Mouse (Mus musculus) cerebellum, postnatal 10 days (tissue): Measurements from ENCODE around the gene Dag1.

Experiments used
- DNase-seq, 2 experiments: peaks; one replicate each; pipeline ENCODE4 v3.0.0; 2021; ENCODE audit warnings: mixed read lengths in 2 of 2

Gene Dag1

DNA sequence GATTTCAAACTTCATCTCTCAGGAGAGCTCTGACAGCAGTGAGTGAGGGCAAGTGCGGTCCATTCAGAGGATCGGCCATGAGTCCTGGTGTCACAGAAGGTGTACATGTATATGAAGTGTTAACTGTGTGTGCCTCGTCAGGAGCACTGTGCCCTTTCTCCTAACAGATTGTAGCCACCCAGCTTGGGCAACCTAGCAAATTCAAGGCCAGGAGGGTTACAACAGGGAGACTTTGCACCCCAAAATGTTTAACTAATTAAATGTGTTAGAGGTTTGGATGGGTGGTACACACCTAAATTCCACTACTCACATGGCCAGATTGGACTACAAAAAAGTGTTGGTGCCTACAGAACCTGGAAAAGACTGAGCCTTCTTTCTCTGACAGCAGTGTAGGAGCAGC, 42.2 kb downstream of the Dag1 start:
- no peak for DNase-seq

DNA sequence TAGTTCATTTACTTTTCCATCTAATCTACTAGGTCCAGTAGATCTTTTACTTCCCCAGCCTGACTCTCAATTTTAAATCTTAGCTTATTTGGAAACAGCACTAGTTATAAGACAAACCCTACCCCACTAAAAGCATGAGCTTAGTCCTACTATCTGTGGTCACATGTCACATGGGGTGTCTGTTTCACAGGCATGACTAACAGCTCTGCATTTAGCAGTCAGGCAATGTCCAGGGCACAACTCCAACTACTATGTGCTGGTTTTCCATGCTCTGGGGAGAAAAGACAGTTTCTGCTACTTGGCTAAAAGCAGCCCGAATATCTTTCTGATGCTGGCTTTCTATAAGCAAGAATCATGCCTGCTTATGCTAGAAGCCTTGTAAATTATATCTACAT, 43.4 kb downstream of the Dag1 start:
- no peak for DNase-seq

DNA sequence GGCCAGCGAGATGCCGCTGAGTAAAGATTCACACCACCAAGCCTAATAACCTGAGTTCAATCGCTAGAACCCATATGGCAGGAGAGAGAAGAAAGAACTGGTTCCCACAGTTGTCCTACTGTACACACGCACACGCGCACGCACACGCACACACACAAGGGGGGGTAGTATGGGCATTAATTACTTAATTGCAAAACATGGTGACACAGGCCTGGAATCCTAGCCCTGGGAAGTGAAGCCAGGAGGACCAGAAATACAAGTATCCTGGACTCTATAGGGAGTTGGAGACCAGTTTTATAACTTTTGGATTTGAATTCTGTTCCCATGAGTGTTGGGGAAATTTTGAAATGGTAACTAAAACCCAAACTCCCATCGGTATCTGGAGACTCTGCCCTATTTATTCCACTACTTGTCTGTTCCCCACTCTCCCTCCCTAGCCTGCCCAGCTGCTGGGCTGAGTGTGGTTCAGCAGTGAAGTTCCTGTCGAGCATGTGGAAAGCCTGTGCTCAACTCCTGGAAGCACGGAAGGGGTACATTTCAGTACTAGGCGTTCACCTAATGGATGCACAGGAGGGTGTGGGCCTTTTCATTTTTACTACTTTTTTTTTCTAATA, 43.9 kb downstream of the Dag1 start:
- no peak for DNase-seq

DNA sequence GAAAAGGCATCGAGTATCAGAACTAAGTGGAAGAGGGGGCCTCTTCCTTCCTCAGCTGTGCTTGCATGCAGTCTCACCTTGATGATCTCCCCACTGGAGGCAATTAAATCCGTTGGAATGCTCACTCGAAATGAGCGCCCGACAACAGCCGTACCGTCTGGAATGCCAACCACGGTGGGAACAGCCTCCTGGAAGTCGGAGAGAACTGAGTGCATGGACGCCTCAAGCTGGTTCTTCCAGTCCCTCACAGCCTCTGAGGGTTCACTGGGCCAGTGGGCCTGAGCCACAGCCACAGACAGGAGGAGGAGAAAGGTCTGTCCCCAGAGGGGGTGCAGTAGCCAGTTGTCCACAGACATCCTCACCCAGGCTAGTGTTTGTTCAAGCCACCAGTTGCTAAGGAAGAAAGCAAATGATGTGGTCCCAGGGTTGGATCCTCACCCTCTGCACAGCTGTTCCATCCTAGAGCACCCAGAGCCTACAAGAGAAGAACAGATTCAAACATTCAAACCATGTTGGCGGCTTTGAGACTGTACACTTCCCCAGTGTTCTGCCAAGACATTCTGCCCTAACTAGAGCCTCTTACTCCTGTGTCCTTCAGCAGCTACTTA, 45.7 kb downstream of the Dag1 start:
- no peak for DNase-seq

DNA sequence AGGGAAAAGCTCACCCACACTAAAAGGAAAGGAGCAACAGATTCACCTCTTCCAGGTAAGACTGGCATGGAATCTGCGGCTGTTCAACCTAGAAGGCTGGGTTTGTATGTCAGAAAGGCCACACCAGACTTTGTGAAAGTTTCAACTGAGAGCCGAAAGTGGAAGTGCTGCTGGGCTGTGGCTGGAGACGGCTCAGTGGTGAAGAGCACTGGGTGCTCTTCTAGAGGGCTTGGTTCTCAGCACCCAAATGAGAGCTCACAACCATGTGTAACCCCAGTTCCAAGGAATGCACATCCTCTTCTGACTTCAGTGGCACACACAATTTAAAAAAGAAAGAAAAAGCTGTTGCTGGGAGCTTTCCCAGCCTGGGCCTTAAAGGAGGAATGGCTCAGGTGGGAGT, 46.4 kb downstream of the Dag1 start:
- DNase-seq = no peak

DNA sequence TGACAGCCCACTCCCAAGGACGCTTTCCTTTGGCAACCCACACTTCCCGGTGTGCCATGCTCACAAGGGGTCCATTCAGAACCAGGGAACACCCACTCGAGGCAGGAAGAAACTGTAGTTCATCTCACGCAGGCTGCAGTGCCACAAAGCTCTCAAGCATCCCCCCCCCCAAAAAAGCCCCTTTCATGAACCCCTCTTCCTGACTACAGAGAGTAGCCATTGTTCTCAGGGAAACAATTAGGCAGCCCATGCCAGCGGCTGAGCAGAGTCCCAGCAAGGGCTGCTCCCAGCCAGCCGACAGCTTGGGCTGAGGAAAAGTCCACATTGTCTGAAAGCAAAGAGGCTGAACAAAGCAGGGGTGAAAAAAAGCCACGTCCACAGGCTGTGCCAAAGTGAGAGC, 50.7 kb downstream of the Dag1 start:
- peak in 1 of 2 experiments; percentile 46 for DNase-seq

DNA sequence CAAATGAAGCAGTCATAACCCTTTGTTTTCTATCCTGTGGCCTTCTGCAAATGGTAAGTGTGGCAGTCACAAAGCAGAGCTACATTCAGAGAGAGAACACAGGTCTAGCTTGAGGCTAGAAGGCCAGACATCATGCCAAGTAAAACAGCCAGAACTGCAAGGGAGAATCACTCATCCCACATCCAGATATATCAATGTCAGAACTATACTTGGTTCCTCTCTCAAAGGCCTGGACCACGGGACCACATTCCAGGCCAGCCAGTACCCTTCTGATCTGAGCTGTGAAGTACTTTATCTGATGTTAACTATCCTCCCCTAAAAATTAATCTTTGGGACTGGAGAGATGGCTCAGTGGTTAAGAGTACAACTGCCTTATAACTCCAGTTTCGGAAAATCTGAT, 51.3 kb downstream of the Dag1 start:
- DNase-seq = no peak

DNA sequence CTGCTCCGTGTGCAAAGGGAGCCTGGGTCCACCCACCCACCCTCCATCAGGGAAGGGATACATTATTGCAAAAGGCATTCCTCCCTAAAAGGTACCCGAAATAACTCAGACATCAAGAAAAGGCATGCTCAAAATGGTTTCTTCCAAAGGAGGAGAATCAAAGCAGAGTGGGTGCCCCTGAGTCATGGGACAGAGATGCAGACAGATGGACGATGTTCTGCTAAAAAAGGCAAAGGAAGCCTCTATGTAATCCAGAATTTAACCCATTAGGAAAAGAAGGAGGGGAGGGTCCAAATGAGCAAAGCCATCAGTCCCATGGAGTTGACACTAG, 58.2 kb downstream of the Dag1 start:
- no peak for DNase-seq

DNA sequence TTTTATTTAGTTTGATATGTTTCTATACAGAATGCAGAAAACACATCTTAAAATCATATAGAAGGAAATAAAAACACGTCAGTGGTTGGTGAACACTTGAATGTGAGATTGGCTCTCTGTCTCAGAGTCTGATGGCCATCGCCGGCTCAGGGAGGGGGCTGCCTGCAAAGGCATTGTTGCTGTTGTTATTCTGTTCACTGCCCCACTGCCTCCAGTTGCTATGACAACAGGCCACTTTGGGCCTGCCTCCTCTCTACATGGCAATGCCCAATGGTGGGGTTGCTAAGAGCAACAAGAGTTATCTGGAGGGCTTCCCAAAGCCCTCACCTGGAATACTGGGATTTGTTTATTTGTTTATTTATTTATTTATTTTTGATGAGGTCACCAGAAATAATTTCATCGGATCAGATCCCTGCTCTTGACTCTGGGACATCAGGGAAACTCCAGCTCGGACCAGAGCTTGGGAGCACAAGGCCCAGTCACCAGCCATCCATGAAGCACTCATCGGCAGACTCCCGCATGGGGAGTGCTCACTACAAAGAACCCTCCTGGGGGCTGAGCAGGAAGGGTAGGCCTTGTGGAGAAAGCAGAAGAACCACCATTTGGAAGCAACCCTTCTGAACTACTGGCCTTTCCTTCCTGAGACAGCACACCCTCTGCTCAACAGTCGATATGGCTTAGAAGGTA, 58.7 kb downstream of the Dag1 start:
- peak in 1 of 2 experiments; percentile 47 for DNase-seq

DNA sequence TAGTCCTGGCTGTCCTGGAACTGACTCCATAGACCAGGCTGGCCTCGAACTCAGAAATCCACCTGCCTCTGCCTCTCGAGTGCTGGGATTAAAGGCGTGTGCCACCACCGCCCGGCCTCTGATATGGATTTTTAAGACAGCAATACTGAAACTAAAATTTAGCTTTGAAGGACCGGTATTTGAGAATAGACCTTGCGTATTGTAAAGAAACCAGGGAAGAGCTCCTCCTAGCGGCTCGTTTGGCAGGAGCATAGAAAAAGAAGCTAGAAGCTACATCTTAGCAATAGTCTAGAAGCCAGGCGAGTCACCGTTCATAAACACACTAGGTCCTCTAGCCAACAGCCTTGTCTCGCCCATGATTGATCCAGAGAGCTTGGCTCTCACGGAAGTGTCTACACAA, 60.7 kb downstream of the Dag1 start:
- peak; percentile 87 to 88 for DNase-seq

DNA sequence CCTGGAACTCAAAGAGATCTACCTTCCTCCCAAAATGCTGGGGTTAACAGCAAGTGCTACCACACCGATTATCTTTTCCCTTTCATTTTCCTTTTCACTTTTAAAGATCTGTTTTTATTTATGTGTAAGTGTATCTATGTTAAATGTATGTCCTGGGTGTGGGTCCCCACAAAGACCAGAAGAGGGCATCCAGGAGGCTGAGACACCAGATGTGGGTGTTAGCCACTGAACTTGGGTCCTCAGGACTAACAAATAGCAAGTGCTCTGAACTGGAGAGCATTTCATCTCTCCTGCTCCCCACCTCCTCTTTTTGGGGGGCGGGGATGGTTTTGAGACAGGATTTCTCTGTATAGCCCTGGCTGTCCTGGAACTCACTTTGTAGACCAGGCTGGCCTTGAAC, 61.6 kb downstream of the Dag1 start:
- no peak for DNase-seq

DNA sequence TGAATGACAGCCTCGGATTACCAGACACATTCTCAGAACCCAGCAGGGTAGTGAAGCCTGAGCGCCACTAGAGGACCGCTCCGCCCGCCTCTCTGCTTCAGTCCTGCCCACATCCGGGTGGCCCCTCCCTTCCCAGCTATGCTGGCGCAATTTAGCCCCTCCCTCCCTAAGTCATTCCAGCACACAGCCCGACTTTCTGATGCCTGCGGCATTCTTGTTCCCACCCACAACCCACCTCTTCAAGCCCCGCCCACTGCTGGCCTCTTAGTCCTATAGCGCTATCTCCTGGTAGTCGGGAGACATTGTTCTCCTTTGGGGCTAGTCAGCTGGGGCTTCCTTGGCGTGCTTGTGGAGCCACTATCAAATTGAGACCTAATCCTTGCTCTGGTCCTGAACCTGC, 62.6 kb downstream of the Dag1 start:
- peak; percentile 95 for DNase-seq

DNA sequence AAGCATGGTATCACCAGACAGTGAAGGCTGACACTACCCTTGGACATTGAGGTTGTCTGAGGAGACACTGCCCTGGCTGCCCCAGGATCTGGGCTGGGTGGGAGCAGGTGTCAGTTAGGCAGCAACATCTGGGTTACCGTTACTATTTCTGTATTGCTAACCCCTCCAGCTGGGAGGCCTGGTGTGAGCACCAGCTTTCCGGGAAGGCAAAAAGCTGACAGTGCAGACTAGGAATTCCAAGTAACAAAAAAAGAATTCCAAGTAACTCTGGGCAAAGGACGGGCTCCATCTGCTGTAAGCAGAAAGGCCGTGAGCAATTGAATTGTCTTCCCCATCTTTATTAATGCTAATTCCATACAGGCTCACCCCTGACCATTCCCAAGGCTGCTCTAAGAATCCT, 65.1 kb downstream of the Dag1 start:
- no peak for DNase-seq

DNA sequence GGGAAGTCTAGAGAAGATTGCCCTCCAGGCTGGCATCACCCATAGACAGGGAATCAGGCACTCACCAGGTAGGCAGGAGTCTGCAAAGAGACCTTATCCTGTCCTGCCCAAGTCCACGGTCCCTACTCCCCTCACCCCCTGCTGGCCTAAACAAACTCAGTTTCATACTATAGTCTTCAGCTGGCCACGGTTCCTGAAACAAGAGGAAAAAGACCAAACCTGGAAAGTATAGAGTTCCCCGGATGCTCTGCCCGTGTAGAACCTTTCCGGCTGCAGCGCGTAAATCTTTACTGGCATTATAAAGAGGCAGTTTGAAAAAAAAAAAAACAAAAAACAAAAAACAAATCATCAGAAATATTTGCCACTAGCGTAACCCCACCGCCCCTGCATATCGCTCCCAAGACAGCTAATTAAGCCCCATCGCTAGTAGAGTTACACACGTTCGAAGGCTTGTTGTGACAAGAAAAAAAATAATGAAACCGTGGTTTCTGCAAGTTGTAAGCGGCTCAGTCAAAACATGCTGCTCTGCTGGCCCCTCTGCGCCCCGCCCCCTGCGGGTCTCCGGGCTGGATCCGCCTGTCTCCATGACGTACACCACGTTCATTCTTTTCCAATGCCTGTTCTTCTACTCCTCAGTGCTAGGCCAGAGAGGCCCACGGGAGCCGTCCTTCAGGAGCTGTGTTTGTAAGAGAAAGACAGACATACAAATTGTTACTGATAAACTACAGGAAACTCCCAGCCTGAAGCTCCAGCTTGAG, 66.7 kb downstream of the Dag1 start:
- no peak for DNase-seq

DNA sequence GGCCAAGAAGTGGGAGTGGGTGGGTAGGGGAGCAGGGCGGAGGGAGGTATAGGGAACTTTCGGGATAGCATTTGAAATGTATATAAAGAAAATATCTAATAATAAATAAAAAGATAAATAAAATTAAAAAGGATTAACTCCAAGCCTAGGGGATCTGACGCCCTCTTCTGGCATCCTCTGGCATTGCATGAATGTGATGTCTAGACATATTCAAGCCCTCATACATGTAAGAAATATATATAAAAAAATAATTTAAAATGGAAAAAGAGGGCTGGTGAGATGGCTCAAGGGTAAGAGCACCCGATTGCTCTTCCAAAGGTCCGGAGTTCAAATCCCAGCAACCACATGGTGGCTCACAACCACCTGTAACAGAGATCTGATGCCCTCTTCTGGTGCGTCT, 67.5 kb downstream of the Dag1 start:
- peak in 1 of 2 experiments; percentile 66 for DNase-seq

DNA sequence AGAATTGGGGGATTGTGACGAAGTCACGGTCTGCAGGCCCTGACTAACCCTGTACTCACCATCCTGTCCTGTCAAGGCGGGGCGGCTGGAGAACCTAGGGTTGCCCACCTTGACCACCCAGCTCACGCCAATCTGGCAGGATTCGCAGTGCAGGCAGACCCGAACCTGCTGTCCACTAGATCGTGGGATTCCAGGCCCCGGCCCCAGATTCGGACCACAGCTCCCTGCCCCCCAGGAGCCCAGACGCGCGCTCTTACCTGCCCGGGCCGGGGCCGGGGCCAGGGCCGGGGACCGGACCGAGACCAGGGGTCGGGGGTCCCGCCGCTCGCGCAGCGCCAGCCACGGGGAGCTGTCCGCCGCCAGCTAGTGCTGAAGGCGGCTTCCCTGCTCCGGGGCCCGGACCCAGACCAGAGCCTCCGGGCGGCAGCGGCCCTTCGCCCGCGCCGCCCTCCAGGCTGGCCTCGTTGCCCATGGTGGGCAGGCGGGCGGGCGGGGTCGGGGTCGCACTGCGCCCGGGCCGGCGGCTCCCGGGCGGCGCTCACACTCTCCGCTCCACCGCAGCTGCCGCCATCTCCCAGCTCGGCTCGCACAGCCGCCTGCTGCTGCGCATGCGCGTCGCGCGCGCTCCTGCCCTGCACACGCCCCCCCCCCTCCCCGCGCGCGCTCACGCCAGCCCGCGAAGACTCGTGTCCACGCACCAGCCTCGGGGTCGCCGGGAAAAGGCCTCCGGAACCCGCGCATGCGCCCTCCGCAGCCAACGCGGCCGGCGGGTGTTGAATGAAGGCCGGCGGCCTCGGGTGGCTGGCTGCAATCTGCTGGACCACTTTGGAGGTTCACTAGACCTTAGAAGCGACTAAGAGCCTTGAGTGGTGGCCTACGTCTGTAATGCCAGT, 73.7 kb downstream of the Dag1 start, which contains the start of gene Bsn:
Gene Bsn, minus strand, starts transcription at position 598 of the 893 bp plus-strand sequence.
- peak; percentile 98 to 99 for DNase-seq

DNA sequence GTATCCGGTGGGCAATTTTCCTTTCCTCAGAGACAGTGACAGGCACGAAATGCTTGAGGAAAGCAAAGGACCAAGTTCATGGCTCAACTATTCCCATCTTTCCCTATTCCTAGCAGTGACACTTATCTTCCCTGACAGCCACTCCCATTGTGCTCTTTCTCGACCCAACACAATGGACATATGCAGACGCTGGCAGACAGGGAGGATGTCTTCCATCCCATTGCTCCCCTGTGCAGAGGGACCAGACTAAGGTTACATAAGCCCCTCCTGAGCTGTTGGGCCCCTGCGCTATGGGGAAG, 74.3 kb downstream of the Dag1 start:
- DNase-seq = no peak

DNA sequence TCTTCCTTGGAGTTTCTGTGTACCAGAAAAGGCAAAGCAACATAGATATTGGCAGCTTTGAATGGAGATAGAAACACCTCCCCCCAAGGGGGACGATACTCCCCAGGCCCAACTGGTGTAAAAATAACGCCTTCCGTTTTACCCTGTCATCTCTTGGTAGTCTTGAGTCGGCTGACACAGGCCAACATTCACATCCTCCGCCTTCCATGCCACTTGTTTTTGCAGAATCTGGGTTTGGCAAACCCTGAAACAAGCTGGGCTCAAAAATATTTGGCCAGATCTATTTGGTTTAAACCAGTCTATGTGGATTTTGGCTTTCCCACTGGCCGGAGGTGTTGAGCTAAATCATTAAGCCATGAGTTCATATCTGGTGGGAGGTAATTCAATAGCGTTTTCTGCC, 74.7 kb downstream of the Dag1 start:
- DNase-seq = no peak

DNA sequence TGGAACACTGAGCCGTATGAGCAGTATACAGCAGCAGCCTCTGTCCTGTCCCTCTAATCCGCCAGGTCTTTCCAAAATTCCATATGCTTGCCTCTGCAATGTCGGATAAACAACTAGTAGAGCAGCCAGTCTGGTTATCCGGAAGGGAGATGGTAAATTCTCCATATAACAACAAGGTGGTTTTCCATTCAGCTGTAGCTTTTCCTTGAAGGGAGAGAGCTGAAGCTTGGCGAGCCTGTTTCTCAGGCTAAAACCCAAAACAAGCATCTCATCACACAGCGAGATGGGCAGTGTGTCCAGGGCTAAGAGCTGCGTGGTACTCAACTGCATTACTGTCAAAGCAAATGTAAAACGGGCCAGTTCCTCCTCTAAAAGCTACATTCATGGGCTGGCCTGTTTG, 75.2 kb downstream of the Dag1 start:
- DNase-seq = no peak

DNA sequence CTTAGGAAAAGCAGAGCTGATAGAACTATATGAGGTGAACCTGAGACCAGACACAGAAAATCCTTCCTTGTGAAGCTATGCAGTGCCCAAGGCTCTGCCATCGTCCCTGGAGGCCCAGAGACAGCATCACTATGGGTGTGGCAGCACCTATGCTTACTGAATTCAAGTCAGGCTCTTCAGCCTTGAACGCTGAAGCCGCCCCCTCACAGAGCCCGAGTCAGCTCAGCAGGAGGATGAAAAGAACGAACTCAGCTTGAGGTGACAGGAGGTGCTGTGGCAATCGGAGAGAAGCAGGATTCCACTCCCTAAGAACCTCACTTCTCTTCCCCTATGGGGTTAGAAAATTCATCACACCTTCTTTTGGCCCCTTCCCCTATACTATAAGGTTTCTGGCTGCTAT, 76.1 kb downstream of the Dag1 start:
- no peak for DNase-seq

DNA sequence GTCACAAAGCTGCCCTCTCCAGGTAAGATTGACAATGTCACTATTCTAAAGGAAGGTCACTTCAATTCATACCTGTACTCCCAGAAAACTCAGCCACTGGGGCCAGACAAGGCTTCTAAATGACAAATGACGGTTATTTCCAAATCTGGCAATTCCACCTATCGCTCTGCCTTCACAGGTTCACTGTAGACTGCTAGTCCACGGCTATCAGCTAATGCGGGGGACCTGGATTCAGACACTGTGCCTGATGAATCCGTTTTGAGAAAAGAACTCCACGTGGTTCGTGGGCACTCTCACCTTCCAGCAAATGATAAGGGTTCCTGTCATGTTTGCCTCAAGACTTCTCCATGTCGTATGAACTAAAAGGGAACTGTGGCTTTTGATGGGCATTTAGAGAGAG, 78.0 kb downstream of the Dag1 start:
- no peak for DNase-seq

DNA sequence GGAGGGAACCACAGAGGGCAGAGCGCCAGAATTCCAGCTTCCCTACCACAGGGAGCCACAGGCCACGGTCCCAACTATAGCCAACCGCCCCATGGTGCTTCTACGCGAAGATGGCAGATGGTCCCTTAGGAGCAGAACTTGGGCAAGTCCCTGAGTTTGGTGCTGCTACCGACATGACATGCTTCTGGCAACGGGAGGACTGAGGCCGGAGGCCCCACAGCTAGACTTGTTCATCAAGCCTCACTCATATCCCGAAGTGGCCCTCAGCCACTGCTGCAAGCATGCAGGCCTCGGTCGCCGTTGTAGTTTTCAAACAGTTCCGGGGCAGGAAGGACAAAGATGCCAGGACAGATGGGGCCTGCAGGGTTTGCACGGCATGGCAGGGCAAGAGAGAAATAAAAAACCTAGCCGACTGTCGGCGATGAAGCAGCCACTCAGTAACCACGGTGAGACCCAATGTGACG, 80.2 kb downstream of the Dag1 start:
- peak; percentile 45 to 51 for DNase-seq
